Mouse (Mus musculus) erythroblast, adult 5-6 weeks (primary cell): Measurements from ENCODE around the gene Spryd3. TPM values are rescaled to one million over a fixed set of nuclear protein-coding genes. Genes with fewer than 3 reads are reported as not detected.

Experiments used
- ATAC-seq: replicated peaks from 2 replicates; pipeline ENCODE4 v1.8.0; 2016; ENCODE audit warnings: moderate number of reproducible peaks, mild to moderate bottlenecking, moderate TSS enrichment, inconsistent platforms; ENCODE audit not compliant: poor library complexity, low FRiP score, severe bottlenecking
- total RNA-seq, 2 experiments: library from RNA; stranded (forward) in 1 of 2; stranded (reverse) in 1 of 2; fragments of 150-400 nt in 1 of 2; fragments of 200-764, 138-1000 nt in 1 of 2; gene quantifications; 2 replicates each; pipeline versions ENCODE4 v1.2.3 to v1.2.4; 2015 to 2017; ENCODE audit warnings: low replicate concordance in 2 of 2

Gene Spryd3
- total RNA-seq, 2 experiments from 2014 or later: 2.1 TPM; not detected in 1

GRCm38 (mm10) chr15:102116753-102117415 lies 19.1 kb downstream of the Spryd3 start:
- no peak for ATAC-seq

- ATAC-seq: no peak
Observed at GRCm38 (mm10) chr15:102115731-102116231, 20.3 kb downstream of the Spryd3 start.

- ATAC-seq: no peak
Observed at GRCm38 (mm10) chr15:102114651-102115260, 21.3 kb downstream of the Spryd3 start.

GRCm38 (mm10) chr15:102113674-102114073 lies 22.4 kb downstream of the Spryd3 start:
- no peak for ATAC-seq

GRCm38 (mm10) chr15:102112827-102113226 lies 23.2 kb downstream of the Spryd3 start:
- ATAC-seq: no peak

GRCm38 (mm10) chr15:102112181-102112580 lies 23.9 kb downstream of the Spryd3 start:
- no peak for ATAC-seq

- ATAC-seq: no peak
Observed at GRCm38 (mm10) chr15:102111495-102111829, 24.6 kb downstream of the Spryd3 start.

GRCm38 (mm10) chr15:102110701-102111494 lies 25.1 kb downstream of the Spryd3 start:
- ATAC-seq: no peak

- no peak for ATAC-seq
Observed at GRCm38 (mm10) chr15:102110271-102110670, 25.8 kb downstream of the Spryd3 start.

- no peak for ATAC-seq
Observed at GRCm38 (mm10) chr15:102108651-102109525, 27.1 kb downstream of the Spryd3 start.

GRCm38 (mm10) chr15:102107689-102108573 lies 28.1 kb downstream of the Spryd3 start:
- peak; percentile 65 for ATAC-seq

- no peak for ATAC-seq
Observed at GRCm38 (mm10) chr15:102106754-102107456, 29.1 kb downstream of the Spryd3 start.

- ATAC-seq: no peak
Observed at GRCm38 (mm10) chr15:102105764-102106730, 30.0 kb downstream of the Spryd3 start.

GRCm38 (mm10) chr15:102105360-102105759 lies 30.7 kb downstream of the Spryd3 start:
- no peak for ATAC-seq

- ATAC-seq: no peak
Observed at GRCm38 (mm10) chr15:102103947-102104555, 32.0 kb downstream of the Spryd3 start.

- no peak for ATAC-seq
Observed at GRCm38 (mm10) chr15:102103371-102103946, 32.6 kb downstream of the Spryd3 start.
